Mouse (Mus musculus) C3H10T1/2 (cell line): Measurements from ENCODE around the gene Obp1b. TPM values are rescaled to one million over a fixed set of nuclear protein-coding genes. Genes with fewer than 3 reads are reported as not detected.

Source experiments
- polyA plus RNA-seq, 2 experiments: library from polyadenylated mRNA; unstranded; fragments of >200 nt; fragmentation: generic; extraction: Trizol; gene quantifications; one replicate each; pipeline ENCODE4 v1.2.1; 2012; ENCODE audit warnings: missing spikeins in 2 of 2

The Obp1b gene
- not detected for polyA plus RNA-seq

GRCm38 (mm10) chrX:78186477-78186876 lies at the start of gene Obp1b:
Obp1b (plus strand) TSS chrX:78186777.

Other genes with a start within 250 kb of the Obp1b start
- gene Obp1a, start 95.4 kb upstream of the Obp1b start, polyA plus RNA-seq: not detected
- gene Gm5938, start 61.3 kb upstream of the Obp1b start, polyA plus RNA-seq: not detected
- not detected for gene Gm14743, start 59.1 kb downstream of the Obp1b start, polyA plus RNA-seq
- gene 4930480E11Rik, start 182.9 kb downstream of the Obp1b start, polyA plus RNA-seq: not detected